Mouse (Mus musculus): ENCODE results near the gene Ostn.

DNA sequence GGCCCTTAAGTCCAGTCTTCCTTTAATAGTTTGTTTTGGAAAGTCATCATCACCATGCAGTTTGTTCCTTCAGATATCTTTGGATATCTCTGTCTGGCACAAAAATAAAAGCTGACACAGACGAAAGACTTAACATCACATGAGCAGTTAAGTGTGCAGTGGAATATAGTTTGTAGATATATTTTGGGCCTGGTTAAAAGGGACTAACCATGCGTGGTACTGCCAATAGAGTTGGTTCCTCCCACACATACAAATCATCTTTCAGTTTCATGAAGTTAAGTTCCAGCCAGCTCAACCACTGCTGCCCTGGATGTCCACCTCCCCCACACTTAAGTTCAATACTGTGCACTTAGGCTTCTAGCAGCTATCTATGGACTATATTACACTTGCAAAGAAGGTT lies 47.2 kb downstream of the Ostn start:
- no peak for TF ChIP-seq CTCF (IDR thresholded peaks at IDR 0.05; ENCODE audit: low read depth, low read length)
- no peak for TF ChIP-seq POLR2AphosphoS5 (IDR thresholded peaks at IDR 0.05; ENCODE audit: insufficient replicate concordance, low read depth, low read length)
